Mouse (Mus musculus) small intestine, adult 2 months (tissue): ENCODE data around the gene Cd200r3.

Experiments
- CTCF ChIP-seq: fragments of 200-500 bp; IDR thresholded peaks from 2 replicates; pipeline ENCODE4 v1.5.1; 2012; ENCODE audit warnings: low read depth, mild to moderate bottlenecking, control low read depth, inconsistent platforms, low read length, moderate library complexity, mixed read lengths; ENCODE audit not compliant: insufficient replicate concordance, insufficient read length; ENCODE audit errors: extremely low read depth
- POLR2A ChIP-seq: fragments of 200-500 bp; IDR thresholded peaks from 2 replicates; pipeline ENCODE4 v1.6.1; 2012; ENCODE audit warnings: low read depth, mild to moderate bottlenecking, control low read depth, inconsistent platforms, low read length, moderate library complexity

- no peak for TF ChIP-seq POLR2A
- no peak for TF ChIP-seq CTCF
Measured at GRCm38 (mm10) chr16:44966891-44967290, 23.4 kb downstream of the Cd200r3 start.
